Mouse (Mus musculus): ENCODE data around the gene Ubxn10. TPM values are rescaled to one million over a fixed set of nuclear protein-coding genes. Genes with fewer than 3 reads are reported as not detected.

Ubxn10 gene
- polyA plus RNA-seq, 1 experiment from 2014 or later = 1.3 TPM

DNA sequence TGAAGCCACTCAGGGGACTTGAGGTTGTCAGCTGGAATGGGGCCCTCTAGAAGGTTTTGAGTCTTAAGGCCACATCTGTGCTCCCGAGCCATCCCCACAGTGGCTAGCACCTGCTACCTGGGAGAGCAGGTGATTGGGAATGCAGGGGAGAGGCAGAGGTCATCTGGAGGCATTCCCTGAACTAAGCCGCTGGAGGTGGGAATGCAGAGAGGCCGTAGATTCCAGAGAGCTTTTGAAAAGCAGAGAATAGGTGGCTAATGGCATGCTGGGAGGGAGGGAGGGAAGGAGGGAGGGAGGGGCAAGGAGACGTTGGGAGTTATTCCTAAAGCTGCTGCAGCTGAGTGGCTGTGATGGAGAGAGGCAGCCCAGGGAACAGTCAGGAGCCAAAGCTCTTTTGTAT is 46.4 kb downstream of the Ubxn10 start:
- ATAC-seq (replicated peaks; ENCODE audit: extremely low read depth, insufficient read depth, low FRiP score) = no peak
- no peak overlapping the region for H3K9ac ChIP-seq (ENCODE audit: low read length)
- no peak overlapping the region for H3K27ac ChIP-seq (ENCODE audit: low read length)
- H3K4me1 ChIP-seq (ENCODE audit: control insufficient read depth, insufficient read depth, low read length) = no peaks in the 10 kb centered on the region
- H3K9me3 ChIP-seq (replicated peaks; ENCODE audit: control insufficient read depth, low read length) = no peaks in the 10 kb centered on the region
- no peak overlapping the region for H3K4me3 ChIP-seq (ENCODE audit: low read length)
- H3K27me3 ChIP-seq (ENCODE audit: control insufficient read depth, insufficient read depth, low read length) = peaks cover 46% of the 10 kb centered on the region
- WGBS = 2% methylated on average over 4 of the region's 4 CpGs
- H3K4me2 ChIP-seq (ENCODE audit: low read depth, low read length) = no peak overlapping the region
- H3K36me3 ChIP-seq (ENCODE audit: control insufficient read depth, insufficient read depth) = no peaks in the 10 kb centered on the region

DNA sequence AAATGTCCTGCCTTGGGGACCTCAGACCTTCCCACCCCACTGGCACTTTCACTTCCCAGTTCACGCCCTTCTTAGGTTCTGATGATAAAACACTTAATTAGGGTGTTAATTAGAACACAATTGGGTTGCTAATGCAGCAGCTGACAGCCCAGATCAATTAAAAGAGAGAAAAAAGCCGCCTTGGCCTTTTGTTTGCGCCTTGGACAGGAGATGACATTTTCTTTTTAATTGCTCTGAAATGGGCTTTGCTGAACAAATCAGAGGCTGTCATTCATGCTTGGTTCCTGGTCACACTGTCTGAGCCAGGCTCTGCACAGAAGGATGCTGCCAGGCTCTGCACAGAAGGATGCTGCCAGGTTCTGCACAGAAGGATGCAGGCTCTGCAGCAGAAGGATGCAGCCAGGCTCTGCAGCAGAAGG is 47.9 kb downstream of the Ubxn10 start:
- no peak for ATAC-seq (replicated peaks; ENCODE audit: extremely low read depth, insufficient read depth, low FRiP score)
- Histone ChIP-seq H3K4me2 (ENCODE audit: low read depth, low read length) (no peak overlapping the region), H3K9ac (ENCODE audit: low read length) (no peak overlapping the region), H3K27me3 (ENCODE audit: control insufficient read depth, insufficient read depth, low read length) (peaks cover 50% of the 10 kb centered on the region), H3K9me3 (replicated peaks; ENCODE audit: control insufficient read depth, low read length) (no peaks in the 10 kb centered on the region), H3K4me1 (ENCODE audit: control insufficient read depth, insufficient read depth, low read length) (no peaks in the 10 kb centered on the region), H3K4me3 (ENCODE audit: low read length) (no peak overlapping the region), H3K27ac (ENCODE audit: low read length) (no peak overlapping the region), H3K36me3 (ENCODE audit: control insufficient read depth, insufficient read depth) (no peaks in the 10 kb centered on the region)
- WGBS = 23% methylated on average over 3 of the region's 3 CpGs

GRCm38 (mm10) chr4:138685813-138686212 is 51.2 kb downstream of the Ubxn10 start:
- 60% methylated on average over 6 of the region's 6 CpGs for WGBS
- peaks cover 29% of the 10 kb centered on the region for H3K27me3 ChIP-seq (ENCODE audit: control insufficient read depth, insufficient read depth, low read length)
- H3K27ac ChIP-seq (ENCODE audit: low read length) = no peak overlapping the region
- no peak for ATAC-seq (replicated peaks; ENCODE audit: extremely low read depth, insufficient read depth, low FRiP score)
- no peak overlapping the region for H3K4me2 ChIP-seq (ENCODE audit: low read depth, low read length)
- H3K9me3 ChIP-seq (replicated peaks; ENCODE audit: control insufficient read depth, low read length) = no peaks in the 10 kb centered on the region
- H3K4me3 ChIP-seq (ENCODE audit: low read length) = no peak overlapping the region
- H3K9ac ChIP-seq (ENCODE audit: low read length) = no peak overlapping the region
- no peaks in the 10 kb centered on the region for H3K36me3 ChIP-seq (ENCODE audit: control insufficient read depth, insufficient read depth)
- H3K4me1 ChIP-seq (ENCODE audit: control insufficient read depth, insufficient read depth, low read length) = no peaks in the 10 kb centered on the region

DNA sequence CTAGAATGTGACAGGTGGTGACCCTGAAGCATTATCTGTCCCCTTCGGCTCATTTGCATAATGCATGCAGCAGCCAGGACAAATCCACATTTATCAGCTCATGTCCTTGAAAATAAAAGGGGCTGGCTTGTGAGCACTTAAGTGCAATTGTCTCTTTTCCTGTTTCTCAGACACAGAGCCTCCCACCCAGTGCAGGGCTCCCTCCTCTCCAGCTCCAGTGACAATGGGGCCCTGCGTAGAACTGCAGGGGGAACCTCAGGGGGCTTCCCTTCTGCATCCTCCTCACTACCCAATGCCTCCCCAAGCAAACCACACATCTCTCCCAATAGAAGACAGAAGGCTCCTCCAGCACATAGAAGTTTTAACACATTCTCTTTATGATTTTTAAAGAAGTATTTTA is 54.2 kb downstream of the Ubxn10 start:
- no peak overlapping the region for H3K4me3 ChIP-seq (ENCODE audit: low read length)
- no peaks in the 10 kb centered on the region for H3K4me1 ChIP-seq (ENCODE audit: control insufficient read depth, insufficient read depth, low read length)
- 52% methylated on average over 2 of the region's 2 CpGs for WGBS
- H3K27ac ChIP-seq (ENCODE audit: low read length) = no peak overlapping the region
- H3K9me3 ChIP-seq (replicated peaks; ENCODE audit: control insufficient read depth, low read length) = no peaks in the 10 kb centered on the region
- H3K4me2 ChIP-seq (ENCODE audit: low read depth, low read length) = no peak overlapping the region
- no peaks in the 10 kb centered on the region for H3K36me3 ChIP-seq (ENCODE audit: control insufficient read depth, insufficient read depth)
- H3K9ac ChIP-seq (ENCODE audit: low read length) = no peak overlapping the region
- no peak for ATAC-seq (replicated peaks; ENCODE audit: extremely low read depth, insufficient read depth, low FRiP score)
- peaks cover 10% of the 10 kb centered on the region; the same call in 1 of the 2 replicates for H3K27me3 ChIP-seq (ENCODE audit: control insufficient read depth, insufficient read depth, low read length)

DNA sequence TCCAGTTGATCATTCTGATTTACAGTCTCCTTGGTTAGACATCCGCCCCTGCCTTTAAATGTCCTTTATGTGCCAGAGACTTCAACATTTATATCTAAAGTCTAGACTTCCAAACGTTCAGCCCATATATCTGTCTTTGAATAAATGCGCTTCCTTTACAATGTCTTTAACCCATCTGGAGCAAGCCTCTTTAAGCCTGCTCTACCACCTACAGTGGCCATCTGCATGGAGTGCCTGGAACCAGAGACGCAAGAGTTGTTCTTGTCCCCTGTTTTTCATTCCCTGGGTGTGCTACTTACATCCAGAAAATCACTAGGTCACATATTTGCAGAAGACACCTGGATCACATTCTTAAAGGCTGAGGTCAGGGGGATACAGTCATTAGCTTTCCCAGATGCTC is 56.8 kb downstream of the Ubxn10 start:
- Histone ChIP-seq H3K4me3 (ENCODE audit: low read length) (no peak overlapping the region), H3K27me3 (ENCODE audit: control insufficient read depth, insufficient read depth, low read length) (peaks cover 14% of the 10 kb centered on the region), H3K36me3 (ENCODE audit: control insufficient read depth, insufficient read depth) (no peaks in the 10 kb centered on the region), H3K4me2 (ENCODE audit: low read depth, low read length) (no peak overlapping the region), H3K4me1 (ENCODE audit: control insufficient read depth, insufficient read depth, low read length) (no peaks in the 10 kb centered on the region), H3K9me3 (replicated peaks; ENCODE audit: control insufficient read depth, low read length) (no peaks in the 10 kb centered on the region), H3K9ac (ENCODE audit: low read length) (no peak overlapping the region), H3K27ac (ENCODE audit: low read length) (no peak overlapping the region)
- ATAC-seq (replicated peaks; ENCODE audit: extremely low read depth, insufficient read depth, low FRiP score) = no peak
- whole genome bisulfite sequencing = 66% methylated on average over 4 of the region's 4 CpGs

GRCm38 (mm10) chr4:138677579-138677978 is 59.4 kb downstream of the Ubxn10 start:
- 19% methylated on average over 16 of the region's 16 CpGs for WGBS

GRCm38 (mm10) chr4:138676480-138676879 is 60.5 kb downstream of the Ubxn10 start:
- H3K9me3 ChIP-seq (replicated peaks; ENCODE audit: control insufficient read depth, low read length) = no peaks in the 10 kb centered on the region
- WGBS = 10% methylated on average over 16 of the region's 16 CpGs

More at GRCm38 (mm10) chr4:138677579-138677978, 59.4 kb downstream of the Ubxn10 start:
- H3K4me3 ChIP-seq (ENCODE audit: low read length) = no peak overlapping the region
- no peak for ATAC-seq (replicated peaks; ENCODE audit: extremely low read depth, insufficient read depth, low FRiP score)
- H3K27me3 ChIP-seq (ENCODE audit: control insufficient read depth, insufficient read depth, low read length) = peaks cover 16% of the 10 kb centered on the region
- H3K4me1 ChIP-seq (ENCODE audit: control insufficient read depth, insufficient read depth, low read length) = no peaks in the 10 kb centered on the region
- no peak overlapping the region for H3K4me2 ChIP-seq (ENCODE audit: low read depth, low read length)
- no peaks in the 10 kb centered on the region for H3K9me3 ChIP-seq (replicated peaks; ENCODE audit: control insufficient read depth, low read length)
- H3K9ac ChIP-seq (ENCODE audit: low read length) = no peak overlapping the region
- no peak overlapping the region for H3K27ac ChIP-seq (ENCODE audit: low read length)
- H3K36me3 ChIP-seq (ENCODE audit: control insufficient read depth, insufficient read depth) = no peaks in the 10 kb centered on the region

DNA sequence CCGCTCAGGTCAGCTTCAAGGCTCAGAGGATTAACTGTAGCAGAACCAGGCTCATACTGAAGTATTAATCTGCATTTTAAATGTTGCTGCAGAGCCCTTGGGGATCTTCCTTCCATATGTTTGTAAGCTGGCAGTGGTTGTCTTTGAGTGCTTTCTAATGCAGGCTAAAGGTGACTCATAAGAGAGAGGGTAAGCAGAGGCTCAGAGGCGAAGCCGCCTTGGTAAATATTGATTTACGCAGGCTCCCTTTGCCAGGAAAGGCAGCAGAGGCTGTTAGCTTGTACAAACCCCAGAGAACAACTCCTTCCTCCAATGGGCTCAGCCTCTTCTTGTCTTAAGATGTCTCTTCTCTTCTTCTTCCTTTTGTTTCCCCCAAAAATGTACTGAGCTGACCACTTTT is 64.8 kb downstream of the Ubxn10 start:
- Histone ChIP-seq H3K36me3 (ENCODE audit: control insufficient read depth, insufficient read depth) (no peaks in the 10 kb centered on the region), H3K9me3 (replicated peaks; ENCODE audit: control insufficient read depth, low read length) (no peaks in the 10 kb centered on the region), H3K27ac (ENCODE audit: low read length) (no peak overlapping the region), H3K4me1 (ENCODE audit: control insufficient read depth, insufficient read depth, low read length) (no peaks in the 10 kb centered on the region), H3K27me3 (ENCODE audit: control insufficient read depth, insufficient read depth, low read length) (peaks cover 9% of the 10 kb centered on the region), H3K4me2 (ENCODE audit: low read depth, low read length) (no peak overlapping the region), H3K9ac (ENCODE audit: low read length) (no peak overlapping the region), H3K4me3 (ENCODE audit: low read length) (no peak overlapping the region)
- 61% methylated on average over 4 of the region's 4 CpGs for WGBS
- no peak for ATAC-seq (replicated peaks; ENCODE audit: extremely low read depth, insufficient read depth, low FRiP score)

More at GRCm38 (mm10) chr4:138676480-138676879, 60.5 kb downstream of the Ubxn10 start:
- Histone ChIP-seq H3K4me3 (ENCODE audit: low read length) (no peak overlapping the region), H3K27me3 (ENCODE audit: control insufficient read depth, insufficient read depth, low read length) (peaks cover 16% of the 10 kb centered on the region), H3K9ac (ENCODE audit: low read length) (no peak overlapping the region), H3K27ac (ENCODE audit: low read length) (no peak overlapping the region), H3K4me1 (ENCODE audit: control insufficient read depth, insufficient read depth, low read length) (no peaks in the 10 kb centered on the region), H3K4me2 (ENCODE audit: low read depth, low read length) (no peak overlapping the region), H3K36me3 (ENCODE audit: control insufficient read depth, insufficient read depth) (no peaks in the 10 kb centered on the region)
- ATAC-seq (replicated peaks; ENCODE audit: extremely low read depth, insufficient read depth, low FRiP score) = no peak

DNA sequence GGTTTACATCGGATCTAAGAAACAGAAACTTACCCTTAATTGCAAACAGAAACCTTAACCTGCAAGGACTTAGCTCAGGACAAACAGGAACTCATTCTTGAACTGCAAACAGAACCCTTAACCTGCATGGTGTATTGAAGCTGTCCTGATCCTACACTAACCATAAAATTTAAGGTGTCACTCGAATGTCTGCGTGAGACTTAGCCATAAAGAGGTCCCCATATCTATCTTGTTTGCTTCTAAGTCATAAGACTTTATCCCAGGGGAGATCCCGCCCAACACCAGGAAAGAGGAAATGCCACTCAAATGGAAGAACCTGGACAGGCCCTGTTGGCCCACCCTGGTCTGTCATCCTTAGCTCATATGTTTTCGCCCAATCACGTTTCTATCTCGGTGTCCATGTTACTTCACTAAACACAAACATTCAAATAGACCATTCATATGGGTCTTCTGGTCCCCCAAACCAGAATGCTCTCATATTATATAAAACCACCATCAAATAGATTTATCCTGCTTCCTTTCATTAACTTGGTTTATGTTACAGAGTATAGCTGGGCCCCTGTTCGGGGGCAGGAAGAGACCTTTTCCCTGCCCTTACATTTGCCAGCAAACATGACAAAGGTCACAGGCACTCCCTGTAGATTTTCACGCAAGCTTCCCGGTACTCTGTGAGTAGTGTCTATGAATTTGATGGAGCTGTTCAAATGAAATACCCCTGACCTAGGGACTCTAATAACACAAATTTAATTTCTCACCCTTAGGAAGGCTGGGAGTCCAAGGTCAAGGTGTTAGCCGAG is 66.7 kb downstream of the Ubxn10 start:
- ATAC-seq (replicated peaks; ENCODE audit: extremely low read depth, insufficient read depth, low FRiP score) = no peak
- no peaks in the 10 kb centered on the region for H3K9me3 ChIP-seq (replicated peaks; ENCODE audit: control insufficient read depth, low read length)
- peaks cover 2% of the 10 kb centered on the region; the same call in 1 of the 2 replicates for H3K27me3 ChIP-seq (ENCODE audit: control insufficient read depth, insufficient read depth, low read length)
- no peak overlapping the region for H3K9ac ChIP-seq (ENCODE audit: low read length)
- no peak overlapping the region for H3K4me2 ChIP-seq (ENCODE audit: low read depth, low read length)
- no peaks in the 10 kb centered on the region for H3K36me3 ChIP-seq (ENCODE audit: control insufficient read depth, insufficient read depth)
- no peak overlapping the region for H3K4me3 ChIP-seq (ENCODE audit: low read length)
- WGBS = 70% methylated on average over 11 of the region's 11 CpGs
- H3K27ac ChIP-seq (ENCODE audit: low read length) = no peak overlapping the region
- no peaks in the 10 kb centered on the region for H3K4me1 ChIP-seq (ENCODE audit: control insufficient read depth, insufficient read depth, low read length)
